Mouse (Mus musculus) CH12.LX (cell line): Measurements from ENCODE around the gene Kyat1. TPM values are rescaled to one million over a fixed set of nuclear protein-coding genes. Genes with fewer than 3 reads are reported as not detected.

Experiments
- DNase-seq: peaks from one replicate; pipeline ENCODE4 v3.0.0-alpha.2; 2013; ENCODE audit errors: extremely low read depth
- H3K27ac ChIP-seq: 2 replicates; pipeline ENCODE4 v1.5.1; 2012; ENCODE audit warnings: low read depth, mild to moderate bottlenecking, control low read depth, moderate library complexity; ENCODE audit not compliant: insufficient read depth
- H3K27me3 ChIP-seq: replicated peaks from 2 replicates; pipeline ENCODE3; 2012; ENCODE audit warnings: inconsistent platforms
- H3K36me3 ChIP-seq, 2 experiments: replicated peaks in 1 of 2; 2 replicates each; pipeline versions ENCODE3 to v1.6.1; 2012; ENCODE audit warnings: inconsistent platforms in 1 of 2, low read length in 1 of 2, mild to moderate bottlenecking in 1 of 2, mixed read lengths in 1 of 2, moderate library complexity in 1 of 2; ENCODE audit not compliant: control insufficient read depth in 1 of 2, insufficient read depth in 1 of 2
- H3K4me1 ChIP-seq, 2 experiments: 2 replicates each; pipeline ENCODE4 v1.6.1; 2012; ENCODE audit warnings: inconsistent platforms in 1 of 2, moderate library complexity in 1 of 2; ENCODE audit not compliant: insufficient read depth in 2 of 2, control insufficient read depth in 1 of 2
- H3K4me2 ChIP-seq: 2 replicates; pipeline ENCODE4 v1.6.1; 2012; ENCODE audit warnings: low read depth, mild to moderate bottlenecking, control low read depth; ENCODE audit not compliant: poor library complexity, insufficient read depth, severe bottlenecking
- H3K4me3 ChIP-seq, 3 experiments: fragments of 150-350 bp in 1 of 3; sonication (generic) in 1 of 3; replicated peaks in 1 of 3; 2 replicates each; pipeline versions ENCODE3 to v1.5.1; 2011 to 2012; ENCODE audit warnings: low read depth in 2 of 3, low read length in 2 of 3, mild to moderate bottlenecking in 2 of 3, moderate library complexity in 2 of 3, control low read depth in 1 of 3, improper control_type of control experiment in 1 of 3, inconsistent platforms in 1 of 3, mixed read lengths in 1 of 3; ENCODE audit not compliant: poor library complexity in 1 of 3
- H3K79me2 ChIP-seq: replicated peaks from 2 replicates; pipeline ENCODE4 v1.6.1; 2012; ENCODE audit warnings: mild to moderate bottlenecking, moderate library complexity; ENCODE audit not compliant: control insufficient read depth, poor library complexity, insufficient read depth, severe bottlenecking; ENCODE audit errors: extremely low read depth
- H3K9ac ChIP-seq: 2 replicates; pipeline ENCODE4 v1.6.1; 2012; ENCODE audit warnings: low read depth, mild to moderate bottlenecking, control low read depth, moderate library complexity; ENCODE audit not compliant: insufficient read depth
- H3K9me3 ChIP-seq: replicated peaks from 2 replicates; pipeline ENCODE3; 2012; ENCODE audit warnings: low read length, inconsistent platforms, mixed read lengths
- BHLHE40 ChIP-seq: IDR thresholded peaks from 2 replicates; pipeline ENCODE4 v1.6.1; 2011; ENCODE audit warnings: mild to moderate bottlenecking, low read depth, low read length, improper control_type of control experiment
- ELF1 ChIP-seq: IDR thresholded peaks from 2 replicates; pipeline ENCODE4 v1.6.1; 2014; ENCODE audit warnings: low read depth, mild to moderate bottlenecking, inconsistent platforms, low read length, improper control_type of control experiment
- ETS1 ChIP-seq: conservative IDR thresholded peaks from 2 replicates; pipeline ENCODE4 v1.6.1; 2012; ENCODE audit warnings: low read depth, mild to moderate bottlenecking, inconsistent platforms, low read length, improper control_type of control experiment, moderate library complexity
- HCFC1 ChIP-seq: IDR thresholded peaks from 2 replicates; pipeline ENCODE4 v1.6.1; 2012; ENCODE audit warnings: low read depth, mild to moderate bottlenecking, inconsistent platforms, low read length, improper control_type of control experiment
- MEF2A ChIP-seq: IDR thresholded peaks from 2 replicates; pipeline ENCODE4 v1.6.1; 2014; ENCODE audit warnings: low read depth, mild to moderate bottlenecking, inconsistent platforms, low read length, improper control_type of control experiment, borderline replicate concordance
- MXI1 ChIP-seq: IDR thresholded peaks from 2 replicates; pipeline ENCODE4 v1.6.1; 2011; ENCODE audit warnings: mild to moderate bottlenecking, low read depth, low read length, improper control_type of control experiment
- NELFE ChIP-seq: IDR thresholded peaks from 2 replicates; pipeline ENCODE4 v1.6.1; 2011; ENCODE audit warnings: low read depth, low read length, improper control_type of control experiment
- NRF1 ChIP-seq: IDR thresholded peaks from 2 replicates; pipeline ENCODE4 v1.6.1; 2014; ENCODE audit warnings: low read depth, mild to moderate bottlenecking, inconsistent platforms, low read length, improper control_type of control experiment, moderate library complexity
- PAX5 ChIP-seq: IDR thresholded peaks from 2 replicates; pipeline ENCODE4 v1.6.1; 2012; ENCODE audit warnings: low read length, inconsistent platforms, mixed read lengths
- RAD21 ChIP-seq: IDR thresholded peaks from 2 replicates; pipeline ENCODE4 v1.6.1; 2011; ENCODE audit warnings: low read depth, mild to moderate bottlenecking, low read length, improper control_type of control experiment, moderate library complexity
- RCOR1 ChIP-seq: conservative IDR thresholded peaks from 2 replicates; pipeline ENCODE4 v1.6.1; 2012; ENCODE audit warnings: low read depth, mild to moderate bottlenecking, inconsistent platforms, low read length, improper control_type of control experiment
- SIN3A ChIP-seq: IDR thresholded peaks from 2 replicates; pipeline ENCODE4 v1.6.1; 2012; ENCODE audit warnings: low read length, improper control_type of control experiment, inconsistent platforms
- TBP ChIP-seq: conservative IDR thresholded peaks from 2 replicates; pipeline ENCODE4 v1.6.1; 2011; ENCODE audit warnings: low read depth, low read length, improper control_type of control experiment
- ZKSCAN1 ChIP-seq: IDR thresholded peaks from 2 replicates; pipeline ENCODE4 v1.6.1; 2012; ENCODE audit warnings: low read depth, inconsistent platforms, low read length, improper control_type of control experiment, borderline replicate concordance
- ZMIZ1 ChIP-seq: IDR thresholded peaks from 2 replicates; pipeline ENCODE4 v1.6.1; 2012; ENCODE audit warnings: low read depth, mild to moderate bottlenecking, inconsistent platforms, low read length, improper control_type of control experiment
- ZNF384 ChIP-seq: IDR thresholded peaks from 2 replicates; pipeline ENCODE4 v1.6.1; 2012; ENCODE audit warnings: low read depth, low read length, improper control_type of control experiment, inconsistent platforms
- dilution Hi-C: fragments of 300-500 bp; cut with MboI; formaldehyde crosslinking; loops from 2 replicates; pipeline ENCODE4 v1.14.3; 2020; ENCODE audit warnings: low sequenced_read_pairs; ENCODE audit not compliant: extremely low pct_unique_long_range_greater_than_20kb, extremely low pct_ligation_motif_present
- in situ Hi-C: fragments of 300-500 bp; cut with MboI; formaldehyde crosslinking; loops from 3 replicates; pipeline ENCODE4 v1.14.3; 2019; ENCODE audit warnings: low sequenced_read_pairs, low pct_ligation_motif_present, low pct_unique_long_range_greater_than_20kb, mixed read lengths
- polyA plus RNA-seq: library from polyadenylated mRNA; unstranded; fragments of >175 nt; gene quantifications from 2 replicates; pipeline ENCODE4 v1.2.1, GENCODE M21; 2012; ENCODE audit warnings: low read depth; ENCODE audit not compliant: insufficient read length
- total RNA-seq, 2 experiments: library from RNA; depleted of rRNA; stranded (reverse); fragments of 300-350 nt in 1 of 2; fragments of >200 nt in 1 of 2; gene quantifications; 2 replicates each; pipeline ENCODE4 v1.2.3; 2012 to 2014

Kyat1 gene
- total and polyA plus RNA-seq, 3 experiments, result 5.0 to 7.0 (median 5.4) TPM

DNA sequence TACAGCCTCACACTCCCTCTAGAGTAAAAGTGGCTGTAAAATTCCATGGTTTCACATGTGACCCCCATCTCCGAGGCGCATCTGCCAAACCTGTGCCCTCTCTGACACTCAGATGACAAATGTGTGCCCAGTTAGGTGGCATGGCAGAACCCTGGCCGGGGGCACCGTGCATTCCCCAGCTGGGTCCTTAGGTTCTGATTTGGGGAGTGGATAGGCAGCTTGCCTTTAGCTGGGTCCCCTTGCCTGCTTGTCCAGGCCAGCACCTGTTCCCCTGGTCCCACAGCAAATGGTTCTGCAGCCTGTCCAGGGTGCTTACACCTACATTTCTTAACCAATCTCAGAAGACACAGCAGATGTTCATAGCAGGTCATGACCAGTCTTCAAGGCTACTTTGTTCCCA lies 37.7 kb upstream of the Kyat1 start:
- Histone ChIP-seq H3K79me2 (no peaks in the 10 kb centered on the region), H3K9me3 (no peaks in the 10 kb centered on the region), H3K4me1 (peaks cover 14 to 42% of the 10 kb centered on the region in 2 experiments), H3K9ac (no peak overlapping the region), H3K27me3 (no peaks in the 10 kb centered on the region), H3K27ac (no peak overlapping the region), H3K4me3 (no peak overlapping the region), H3K36me3 (peaks cover 21 to 72% of the 10 kb centered on the region in 2 experiments), H3K4me2 (no peak overlapping the region)
- dilution Hi-C loops, result no loop called here
- TF ChIP-seq TBP, result no peak
- no peak for TF ChIP-seq HCFC1
- no peak for TF ChIP-seq MXI1
- no peak for TF ChIP-seq NRF1
- TF ChIP-seq SIN3A, result no peak
- no peak for DNase-seq
- in situ Hi-C loops, result loop anchor here (10.0 kb wide), 1 partner anchor 59 kb away; no protein-coding TSS in a partner anchor

DNA sequence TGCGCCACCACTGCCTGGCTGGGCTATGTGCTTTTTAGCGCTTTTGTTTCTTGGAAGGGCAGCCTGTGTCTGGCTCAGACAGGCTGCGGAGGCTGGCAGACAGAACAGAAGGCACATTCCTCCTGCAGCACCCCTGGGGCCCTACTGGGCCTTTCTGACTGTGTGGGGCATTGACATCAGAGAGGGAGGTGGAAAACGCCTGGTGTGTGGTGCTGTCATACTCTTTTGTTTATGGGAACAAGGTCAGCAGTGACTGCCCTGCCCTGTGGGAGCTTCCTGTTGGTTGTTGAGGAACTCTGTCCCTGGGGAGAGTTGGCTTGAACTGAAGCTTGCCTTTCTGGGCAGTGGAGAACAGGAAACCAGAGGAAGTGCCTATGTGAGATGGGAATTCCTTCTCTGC lies 36.9 kb upstream of the Kyat1 start:
- Histone ChIP-seq H3K4me2 (no peak overlapping the region), H3K9me3 (no peaks in the 10 kb centered on the region), H3K4me1 (peaks cover 14 to 41% of the 10 kb centered on the region in 2 experiments), H3K27me3 (no peaks in the 10 kb centered on the region), H3K9ac (no peak overlapping the region), H3K4me3 (no peak overlapping the region), H3K36me3 (peaks cover 21 to 63% of the 10 kb centered on the region in 2 experiments)
- in situ Hi-C loops (loop anchor here (10.0 kb wide), 1 partner anchor 58 kb away; no protein-coding TSS in a partner anchor), dilution Hi-C loops (no loop called here)
- DNase-seq, result no peak
- TF ChIP-seq NRF1, result no peak
- no peak for TF ChIP-seq MXI1
- TF ChIP-seq ZNF384, result no peak
- TF ChIP-seq ZMIZ1, result no peak
- TF ChIP-seq RCOR1, result no peak
- no peak for TF ChIP-seq SIN3A
- no peak for TF ChIP-seq NELFE
- TF ChIP-seq ZKSCAN1, result no peak
- TF ChIP-seq ELF1, result no peak
- no peak for TF ChIP-seq RAD21
- no peak for TF ChIP-seq TBP
- TF ChIP-seq BHLHE40, result no peak
- TF ChIP-seq, all 38 proteins: peak for 0
- H3K27ac ChIP-seq, result no peak overlapping the region
- H3K79me2 ChIP-seq, result no peaks in the 10 kb centered on the region

DNA sequence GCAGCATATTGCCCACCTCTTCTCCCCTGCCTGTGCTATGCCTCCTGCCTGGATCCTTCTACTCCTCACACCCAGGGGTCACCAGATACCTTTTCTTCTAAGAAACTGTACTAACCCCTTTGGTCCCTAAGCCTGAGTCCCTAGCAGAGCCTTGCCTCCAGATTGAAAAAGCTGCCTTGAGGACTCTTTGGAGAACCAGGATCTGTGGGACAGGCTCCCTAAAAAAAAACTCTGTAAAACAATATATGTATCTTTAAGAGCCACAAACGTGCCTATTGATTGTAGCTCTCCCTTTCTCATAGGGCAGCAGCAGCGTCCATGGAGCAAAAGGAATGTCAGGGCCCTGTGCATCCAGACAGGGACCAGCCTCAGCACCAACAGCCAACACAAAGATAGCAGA lies 34.6 kb upstream of the Kyat1 start, which contains the start of gene Gm28035:
Gene Gm28035, plus strand, starts transcription at position 301 of the 400 bp plus-strand sequence.
- no peak within 1 kb of the TSS for H3K4me3 ChIP-seq
- in situ Hi-C loops (loop anchor here (10.0 kb wide), 1 partner anchor 55 kb away; no protein-coding TSS in a partner anchor), dilution Hi-C loops (no loop called here)
- H3K4me1 ChIP-seq, result peaks cover 8 to 38% of the 10 kb centered on the region in 2 experiments; a peak in 3 of 4 replicates
- H3K9ac ChIP-seq, result no peak within 1 kb of the TSS
- peaks cover 19 to 51% of the 10 kb centered on the region in 2 experiments for H3K36me3 ChIP-seq
- no peaks in the 10 kb centered on the region for H3K79me2 ChIP-seq
- H3K9me3 ChIP-seq, result no peaks in the 10 kb centered on the region
- H3K27me3 ChIP-seq, result no peaks in the 10 kb centered on the region
- DNase-seq, result no peak
- no peak within 1 kb of the TSS for H3K4me2 ChIP-seq
- no peak within 1 kb of the TSS for H3K27ac ChIP-seq
- TF ChIP-seq RAD21, result no peak
- TF ChIP-seq PAX5, result no peak
- no peak for TF ChIP-seq SIN3A
- no peak for TF ChIP-seq MEF2A
- no peak for TF ChIP-seq RCOR1
- TF ChIP-seq TBP, result no peak
- TF ChIP-seq ETS1, result no peak
